Mouse (Mus musculus) forebrain, embryonic 14.5 days (tissue): ENCODE measurements around the gene Tcp11l2. TPM values are rescaled to one million over a fixed set of nuclear protein-coding genes. Genes with fewer than 3 reads are reported as not detected.

Experiments used
- ATAC-seq: fragments of 200-750 bp; cut with Nextera tagmentation; 2 replicates; pipeline ENCODE4 v1.8.0; 2017; ENCODE audit warnings: mild to moderate bottlenecking, moderate library complexity
- DNase-seq: peaks from one replicate; pipeline ENCODE4 v3.0.0-alpha.2; 2015; ENCODE audit warnings: low spot score
- H3K27ac ChIP-seq: fragments of 300-500 bp; sonication (generic); 2 replicates; pipeline ENCODE4 v1.5.1; 2014; ENCODE audit warnings: low read depth, mild to moderate bottlenecking, control low read depth, low read length, moderate library complexity
- H3K27me3 ChIP-seq: fragments of 300-500 bp; sonication (generic); replicated peaks from 2 replicates; pipeline ENCODE4 v1.6.1; 2014; ENCODE audit warnings: low read length, control low read depth, mixed read lengths; ENCODE audit not compliant: control insufficient read depth, insufficient read depth
- H3K36me3 ChIP-seq: fragments of 300-500 bp; sonication (generic); 2 replicates; pipeline ENCODE4 v1.6.1; 2014; ENCODE audit warnings: low read length, control low read depth; ENCODE audit not compliant: control insufficient read depth, insufficient read depth
- H3K4me1 ChIP-seq: fragments of 300-500 bp; sonication (generic); 2 replicates; pipeline ENCODE4 v1.6.1; 2014; ENCODE audit warnings: antibody characterized with exemption, low read length, control low read depth; ENCODE audit not compliant: control insufficient read depth, insufficient read depth
- H3K4me2 ChIP-seq: fragments of 300-500 bp; sonication (generic); 2 replicates; pipeline ENCODE4 v1.6.1; 2014; ENCODE audit warnings: mild to moderate bottlenecking, control low read depth, low read length
- H3K4me3 ChIP-seq: fragments of 300-500 bp; sonication (generic); 2 replicates; pipeline ENCODE4 v1.5.1; 2014; ENCODE audit warnings: low read depth, low read length, control low read depth
- H3K9ac ChIP-seq: fragments of 300-500 bp; sonication (generic); 2 replicates; pipeline ENCODE4 v1.6.1; 2014; ENCODE audit warnings: mild to moderate bottlenecking, low read length, control low read depth, moderate library complexity
- H3K9me3 ChIP-seq: fragments of 300-500 bp; sonication (generic); replicated peaks from 2 replicates; pipeline ENCODE4 v1.6.1; 2016; ENCODE audit warnings: low read length, control low read depth, mixed read lengths; ENCODE audit not compliant: control insufficient read depth
- WGBS: fragments of 180-500 bp; shearing (Covaris S2); extraction: QIAGEN DNeasy Blood & Tissue Kit; methylation state at CpG from one replicate; pipeline ENCODE4 v1.1.7; 2014; 5-methylcytosine and 5-hydroxymethylcytosine counted together
- polyA plus RNA-seq: library from polyadenylated mRNA; unstranded; fragments of >200 nt; fragmentation: Nextera tagmentation; extraction: Ambion mirVana; gene quantifications from 2 replicates; pipeline ENCODE4 v1.2.1, GENCODE M21; 2014

Tcp11l2 gene
- 25.1 and 33.3 TPM in 2 replicates for polyA plus RNA-seq

DNA sequence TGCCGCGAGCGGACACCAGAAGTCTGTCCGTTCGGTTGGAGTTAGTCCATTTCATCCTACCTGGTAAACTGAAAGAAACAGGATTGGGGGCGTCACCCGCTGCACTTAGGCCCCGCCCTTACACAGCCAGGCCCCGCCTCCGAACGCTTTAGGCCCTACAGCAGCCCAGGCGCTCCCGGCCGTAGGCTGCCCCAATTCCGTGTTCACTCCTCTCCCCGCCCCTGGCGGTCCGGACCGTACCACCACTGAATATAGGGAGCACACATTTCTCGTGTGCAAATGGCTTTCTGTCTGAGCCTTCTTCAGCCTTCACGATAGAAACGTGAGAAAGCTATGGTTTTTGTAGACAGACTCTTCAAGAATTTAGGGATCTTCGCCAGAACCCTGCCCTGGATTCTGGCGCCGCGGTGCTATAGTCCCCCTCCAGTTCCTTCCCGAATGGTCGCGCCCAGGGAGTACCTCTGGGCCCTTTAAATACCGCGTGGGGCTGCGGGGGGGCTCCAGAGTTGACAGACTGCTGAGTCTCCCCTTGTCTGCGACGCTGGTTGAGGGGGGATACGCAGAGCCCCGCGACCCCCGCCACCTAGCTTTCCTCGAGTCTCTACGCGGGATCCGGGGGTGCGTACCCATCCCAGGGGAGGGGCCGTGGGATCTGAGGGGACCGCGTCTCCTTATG, at the start of gene Tcp11l2:
Tcp11l2 (plus strand) TSS at position 232 of the 676 bp plus-strand sequence.
- H3K36me3 ChIP-seq: no peaks in the 10 kb centered on the region
- ATAC-seq: peak; percentile 99
- no peaks in the 10 kb centered on the region for H3K9me3 ChIP-seq
- H3K9ac ChIP-seq: peak within 1 kb of the TSS; percentile 75
- no peaks in the 10 kb centered on the region; the same call in 1 of the 2 replicates for H3K27me3 ChIP-seq
- H3K27ac ChIP-seq: 0 out of 2 replicates have a peak within 1 kb of the TSS, but pooled peaks have one; percentile 4
- H3K4me3 ChIP-seq: peak within 1 kb of the TSS; percentile 92
- peak; percentile 96 for DNase-seq
- H3K4me2 ChIP-seq: peak within 1 kb of the TSS; percentile 90
- under 1% methylated on average over 46 of the region's 46 CpGs for WGBS
- peaks cover 8% of the 10 kb centered on the region; the same call in 1 of the 2 replicates for H3K4me1 ChIP-seq

DNA sequence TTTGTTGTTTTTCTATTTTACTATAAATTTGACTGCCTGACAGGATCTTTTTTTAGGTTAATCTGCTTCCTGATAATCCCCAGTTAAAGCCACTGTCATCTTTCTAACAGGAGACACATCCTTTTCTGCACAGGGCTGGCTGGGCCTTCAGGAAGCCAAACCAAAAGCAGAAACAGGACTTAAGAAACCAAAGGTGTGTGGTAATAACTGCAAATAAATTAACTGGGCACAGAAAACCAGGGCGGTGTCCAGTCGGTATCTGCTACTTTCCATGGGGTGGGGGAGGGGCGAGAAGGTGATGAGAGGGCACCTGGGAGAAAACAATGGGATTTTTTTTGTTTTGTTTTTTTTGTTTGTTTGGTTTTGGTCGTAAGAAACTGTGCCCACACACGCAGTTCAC, 49.4 kb upstream of the Tcp11l2 start:
- no peaks in the 10 kb centered on the region for H3K27me3 ChIP-seq
- no peak overlapping the region for H3K27ac ChIP-seq
- DNase-seq (no peak), ATAC-seq (no peak)
- no peaks in the 10 kb centered on the region for H3K9me3 ChIP-seq
- WGBS: 84% methylated on average over 5 of the region's 5 CpGs
- no peak overlapping the region for H3K4me2 ChIP-seq
- H3K9ac ChIP-seq: no peak overlapping the region
- peaks cover 22% of the 10 kb centered on the region for H3K4me1 ChIP-seq
- peaks cover 48% of the 10 kb centered on the region for H3K36me3 ChIP-seq
- H3K4me3 ChIP-seq: no peak overlapping the region

GRCm38 (mm10) chr10:84527631-84528030, 48.8 kb upstream of the Tcp11l2 start:
- ATAC-seq: no peak
- H3K9me3 ChIP-seq: no peaks in the 10 kb centered on the region
- H3K27ac ChIP-seq: no peak overlapping the region
- no peak overlapping the region for H3K4me3 ChIP-seq
- DNase-seq: no peak
- H3K4me1 ChIP-seq: peaks cover 27% of the 10 kb centered on the region
- WGBS: 85% methylated on average over 12 of the region's 12 CpGs
- H3K27me3 ChIP-seq: no peaks in the 10 kb centered on the region
- no peak overlapping the region for H3K9ac ChIP-seq
- H3K4me2 ChIP-seq: no peak overlapping the region
- peaks cover 48% of the 10 kb centered on the region for H3K36me3 ChIP-seq

GRCm38 (mm10) chr10:84530388-84530787, 46.0 kb upstream of the Tcp11l2 start:
- Histone ChIP-seq H3K9me3 (no peaks in the 10 kb centered on the region), H3K27me3 (no peaks in the 10 kb centered on the region), H3K4me1 (peaks cover 28% of the 10 kb centered on the region), H3K36me3 (peaks cover 37% of the 10 kb centered on the region), H3K9ac (no peak overlapping the region), H3K4me2 (peak overlapping the region; percentile 89; the same call in 1 of the 2 replicates), H3K4me3 (no peak overlapping the region), H3K27ac (no peak overlapping the region)
- WGBS: 93% methylated on average over 8 of the region's 8 CpGs
- ATAC-seq: no peak
- DNase-seq: no peak

DNA sequence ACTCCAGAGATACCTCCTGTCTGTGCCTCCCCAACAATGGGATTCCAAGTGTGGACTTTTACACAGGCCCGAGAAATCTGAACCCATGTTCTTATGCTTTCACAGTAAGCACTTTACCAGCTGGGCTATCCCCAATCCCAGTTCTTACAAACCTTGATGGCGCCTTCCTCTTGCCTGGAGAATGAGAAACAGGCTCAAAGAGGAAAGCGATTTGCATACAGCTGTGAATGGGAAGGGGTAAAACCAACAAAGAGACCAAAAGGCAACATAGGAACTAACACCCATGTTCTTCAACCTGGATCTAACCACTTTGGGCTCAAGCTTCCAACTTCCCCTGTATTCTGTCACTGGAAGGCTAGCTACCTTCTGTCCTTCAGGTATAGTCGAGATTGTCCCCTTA, 44.9 kb upstream of the Tcp11l2 start:
- peaks cover 29% of the 10 kb centered on the region for H3K36me3 ChIP-seq
- H3K4me1 ChIP-seq: peaks cover 28% of the 10 kb centered on the region
- H3K9me3 ChIP-seq: no peaks in the 10 kb centered on the region
- DNase-seq (peak; percentile 41), ATAC-seq (no peak)
- H3K9ac ChIP-seq: peak overlapping the region; percentile 35
- peak overlapping the region; percentile 89 for H3K4me2 ChIP-seq
- H3K27me3 ChIP-seq: no peaks in the 10 kb centered on the region
- H3K27ac ChIP-seq: no peak overlapping the region; the same call in 1 of the 2 replicates
- WGBS: 84% methylated on average over 4 of the region's 4 CpGs
- H3K4me3 ChIP-seq: peak overlapping the region; percentile 83; the same call in 1 of the 2 replicates

- H3K9ac ChIP-seq: peak overlapping the region; percentile 95
- 79% methylated on average over 16 of the region's 16 CpGs for WGBS
These were observed 44.1 kb upstream of the Tcp11l2 start for GRCm38 (mm10) chr10:84532191-84532889.

DNA sequence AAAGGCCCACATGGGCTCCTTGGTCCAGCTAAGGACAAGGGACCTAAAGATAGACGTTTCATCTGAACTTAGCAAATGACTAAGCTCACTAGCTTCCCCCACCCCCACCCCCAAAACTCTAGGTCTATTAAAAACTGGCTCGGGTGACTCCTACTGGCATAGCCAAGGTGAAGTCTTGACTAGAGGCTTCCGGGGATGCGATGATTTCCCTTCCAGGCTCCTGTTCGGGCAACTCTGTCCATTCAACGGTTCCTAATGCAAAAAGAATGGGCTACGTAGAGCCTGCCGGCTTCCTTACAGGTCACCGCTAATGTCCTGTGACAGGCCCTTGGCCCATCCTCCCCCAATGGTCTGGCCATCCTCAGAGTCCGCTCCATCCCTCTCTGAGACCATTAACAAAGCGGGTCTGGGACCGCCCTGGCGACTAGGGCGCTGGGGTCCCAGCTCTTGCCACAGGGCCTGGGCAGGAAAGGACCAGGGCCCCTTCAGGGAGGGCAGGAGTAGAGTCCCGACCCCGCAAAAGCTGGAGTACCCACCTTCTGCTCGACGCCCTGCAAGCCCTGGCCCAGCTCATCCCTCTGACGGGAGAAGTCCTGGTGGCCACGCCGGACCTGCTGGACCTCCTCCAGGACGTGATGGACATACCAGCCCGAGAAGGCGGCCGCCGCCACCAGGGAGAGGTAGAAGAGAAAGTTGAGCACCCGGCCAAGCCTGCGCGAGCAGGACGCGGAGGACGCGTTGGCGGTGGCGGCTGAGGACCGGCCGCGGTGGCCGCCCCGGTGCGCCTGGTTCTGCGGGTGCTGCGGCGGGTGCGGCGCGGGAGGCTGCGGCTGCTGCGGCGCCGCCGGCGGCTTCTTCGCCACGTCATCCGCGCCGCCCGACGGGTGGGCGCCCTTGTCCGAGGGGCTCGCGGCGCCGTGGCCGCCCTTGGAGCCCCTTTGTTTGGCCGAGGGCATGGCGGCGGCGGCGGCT, 43.2 kb upstream of the Tcp11l2 start:
- peak; percentile 64 for ATAC-seq
- DNase-seq: peak; percentile 45
- H3K4me1 ChIP-seq: peaks cover 28% of the 10 kb centered on the region
- peak overlapping the region; percentile 89 for H3K4me2 ChIP-seq
- no peaks in the 10 kb centered on the region for H3K27me3 ChIP-seq
- H3K9ac ChIP-seq: peak overlapping the region; percentile 95
- peak overlapping the region; percentile 77 for H3K27ac ChIP-seq
- no peaks in the 10 kb centered on the region for H3K9me3 ChIP-seq
- WGBS: under 1% methylated on average over 55 of the region's 72 CpGs
- H3K36me3 ChIP-seq: peaks cover 13% of the 10 kb centered on the region
- peak overlapping the region; percentile 83 for H3K4me3 ChIP-seq

More at GRCm38 (mm10) chr10:84532191-84532889, 44.1 kb upstream of the Tcp11l2 start:
- Histone ChIP-seq H3K27ac (no peak overlapping the region), H3K4me1 (peaks cover 28% of the 10 kb centered on the region), H3K36me3 (peaks cover 21% of the 10 kb centered on the region), H3K9me3 (no peaks in the 10 kb centered on the region), H3K4me2 (peak overlapping the region; percentile 89), H3K4me3 (peak overlapping the region; percentile 83), H3K27me3 (no peaks in the 10 kb centered on the region)
- DNase-seq (peak; percentile 16), ATAC-seq (no peak)

GRCm38 (mm10) chr10:84533912-84534671, 42.3 kb upstream of the Tcp11l2 start, which contains the start of gene Ckap4:
TSS of gene Ckap4 (minus strand) at chr10:84534062.
- H3K4me1 ChIP-seq: peaks cover 28% of the 10 kb centered on the region
- peak within 1 kb of the TSS; percentile 95 for H3K9ac ChIP-seq
- peak within 1 kb of the TSS; percentile 89 for H3K4me2 ChIP-seq
- H3K27ac ChIP-seq: peak within 1 kb of the TSS; percentile 77
- DNase-seq (peak; percentile 84), ATAC-seq (peak; percentile 89)
- 0 out of 2 replicates have a peak, but pooled peaks cover 5% of the 10 kb centered on the region for H3K36me3 ChIP-seq
- H3K4me3 ChIP-seq: peak within 1 kb of the TSS; percentile 83
- 0% methylated on average over 15 of the region's 64 CpGs for WGBS
- H3K27me3 ChIP-seq: no peaks in the 10 kb centered on the region
- no peaks in the 10 kb centered on the region for H3K9me3 ChIP-seq
